Mouse (Mus musculus) C2C12 (cell line): ENCODE measurements around the gene Tmem121.
A peak's percentile ranks its signal among the peaks of the same experiment; 100 is the strongest.

Source experiments
- CEBPB ChIP-seq: IDR thresholded peaks from one replicate; pipeline ENCODE4 v1.6.1; 2011; ENCODE audit warnings: low read depth, mild to moderate bottlenecking, control low read depth, moderate library complexity
- CTCF ChIP-seq: IDR thresholded peaks from one replicate; pipeline ENCODE4 v1.5.1; 2011; ENCODE audit not compliant: control insufficient read depth, insufficient read depth, insufficient read length
- MAX ChIP-seq: IDR thresholded peaks from one replicate; pipeline ENCODE4 v1.6.1; 2011; ENCODE audit warnings: mild to moderate bottlenecking, control low read depth

GRCm38 (mm10) chr12:113222121-113222636, 36.4 kb downstream of the Tmem121 start:
- TF ChIP-seq CEBPB (no peak), CTCF (peak; percentile 80), MAX (no peak)
